Mouse (Mus musculus) kidney, postnatal 0 days (tissue): ENCODE measurements around the gene Gpsm1. TPM values are rescaled to one million over a fixed set of nuclear protein-coding genes. Genes with fewer than 3 reads are reported as not detected.

Source experiments
- ATAC-seq: fragments of 200-750 bp; cut with Nextera tagmentation; replicated peaks from 2 replicates; pipeline ENCODE4 v1.8.0; 2017; ENCODE audit warnings: low read depth, moderate number of reproducible peaks, moderate TSS enrichment, moderate library complexity; ENCODE audit not compliant: low FRiP score
- DNase-seq: peaks from one replicate; pipeline ENCODE4 v3.0.0-alpha.2; 2016; ENCODE audit warnings: low spot score
- H3K27ac ChIP-seq: fragments of 300-500 bp; sonication (generic); 2 replicates; pipeline ENCODE4 v1.5.1; 2014; ENCODE audit warnings: mild to moderate bottlenecking
- H3K27me3 ChIP-seq: fragments of 300-500 bp; sonication (generic); 2 replicates; pipeline ENCODE4 v1.6.1; 2014; ENCODE audit warnings: low read length, mixed read lengths; ENCODE audit not compliant: insufficient read depth
- H3K36me3 ChIP-seq: fragments of 300-500 bp; sonication (generic); 2 replicates; pipeline ENCODE4 v1.6.1; 2014; ENCODE audit warnings: low read length, mixed read lengths; ENCODE audit not compliant: insufficient read depth
- H3K4me1 ChIP-seq: fragments of 300-500 bp; sonication (generic); replicated peaks from 2 replicates; pipeline ENCODE4 v1.6.1; 2014; ENCODE audit warnings: antibody characterized with exemption, low read length, mixed read lengths; ENCODE audit not compliant: insufficient read depth
- H3K4me2 ChIP-seq: fragments of 300-500 bp; sonication (generic); 2 replicates; pipeline ENCODE4 v1.6.1; 2014; ENCODE audit warnings: mild to moderate bottlenecking, low read length, moderate library complexity, mixed read lengths
- H3K4me3 ChIP-seq: fragments of 300-500 bp; sonication (generic); replicated peaks from 2 replicates; pipeline ENCODE4 v1.5.1; 2014; ENCODE audit warnings: low read depth, low read length
- H3K9ac ChIP-seq: fragments of 300-500 bp; sonication (generic); 2 replicates; pipeline ENCODE4 v1.6.1; 2014; ENCODE audit warnings: low read depth, low read length
- H3K9me3 ChIP-seq: fragments of 300-500 bp; sonication (generic); replicated peaks from 2 replicates; pipeline ENCODE4 v1.6.1; 2016; ENCODE audit warnings: low read length, inconsistent platforms, mixed read lengths
- CTCF ChIP-seq: IDR thresholded peaks from 2 replicates; pipeline ENCODE4 v1.5.1; 2016; ENCODE audit warnings: antibody characterized with exemption, low read depth, mild to moderate bottlenecking, moderate library complexity
- WGBS: fragments of 180-500 bp; shearing (Covaris S2); extraction: QIAGEN DNeasy Blood & Tissue Kit; methylation state at CpG from one replicate; pipeline ENCODE4 v1.1.7; 2014; 5-methylcytosine and 5-hydroxymethylcytosine counted together
- polyA plus RNA-seq: library from polyadenylated mRNA; unstranded; fragments of >200 nt; fragmentation: Nextera tagmentation; extraction: Ambion mirVana; gene quantifications from 2 replicates; pipeline ENCODE4 v1.2.1, GENCODE M21; 2015

Gpsm1 gene
- polyA plus RNA-seq, 1 experiment from 2014 or later, result 21.3 TPM

GRCm38 (mm10) chr2:26358667-26359320, 43.5 kb downstream of the Gpsm1 start:
- H3K4me3 ChIP-seq, result no peak overlapping the region
- ATAC-seq, result no peak
- H3K27me3 ChIP-seq, result no peaks in the 10 kb centered on the region
- no peak overlapping the region for H3K27ac ChIP-seq
- H3K36me3 ChIP-seq, result 0 out of 2 replicates have a peak, but pooled peaks cover 9% of the 10 kb centered on the region
- DNase-seq, result no peak
- 88% methylated on average over 13 of the region's 13 CpGs for WGBS
- H3K4me1 ChIP-seq, result no peaks in the 10 kb centered on the region
- no peaks in the 10 kb centered on the region for H3K9me3 ChIP-seq
- no peak for TF ChIP-seq CTCF
- H3K9ac ChIP-seq, result no peak overlapping the region
- no peak overlapping the region for H3K4me2 ChIP-seq

DNA sequence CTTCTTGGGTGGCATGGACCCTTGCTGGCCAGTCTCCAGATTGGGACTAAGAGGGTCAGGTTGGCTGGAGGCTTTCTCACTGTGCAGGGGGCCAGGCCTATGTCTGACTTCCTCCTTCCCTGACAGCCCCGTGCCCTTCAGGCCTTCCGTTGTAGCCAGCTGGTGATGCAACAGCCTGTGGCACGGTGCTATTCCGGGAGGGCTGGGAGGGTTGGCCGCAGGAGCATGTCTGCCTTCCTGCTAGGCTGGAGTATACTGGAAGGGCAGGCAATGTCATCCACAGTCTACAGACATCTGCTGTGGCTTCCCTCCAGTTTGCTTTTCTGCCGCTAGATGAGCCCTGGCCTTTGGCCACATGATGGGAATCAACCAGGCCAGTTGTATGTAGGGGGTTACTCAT, 44.7 kb downstream of the Gpsm1 start:
- Histone ChIP-seq H3K4me3 (no peak overlapping the region), H3K9ac (no peak overlapping the region), H3K9me3 (no peaks in the 10 kb centered on the region), H3K4me1 (no peaks in the 10 kb centered on the region), H3K27ac (no peak overlapping the region), H3K27me3 (no peaks in the 10 kb centered on the region), H3K36me3 (0 out of 2 replicates have a peak, but pooled peaks cover 10% of the 10 kb centered on the region), H3K4me2 (no peak overlapping the region)
- WGBS, result 75% methylated on average over 6 of the region's 6 CpGs
- no peak for DNase-seq
- ATAC-seq, result no peak
- TF ChIP-seq CTCF, result no peak

- WGBS, result 32% methylated on average over 3 of the region's 3 CpGs
Observed at GRCm38 (mm10) chr2:26360772-26361171, 45.5 kb downstream of the Gpsm1 start, which contains the start of gene Card9. Gene Card9 (minus strand): TSS chr2:26360918.

GRCm38 (mm10) chr2:26362991-26363390, 47.7 kb downstream of the Gpsm1 start:
- no peak overlapping the region for H3K4me3 ChIP-seq
- no peak overlapping the region for H3K27ac ChIP-seq
- peaks cover 40% of the 10 kb centered on the region for H3K36me3 ChIP-seq
- 84% methylated on average over 5 of the region's 5 CpGs for WGBS
- no peak for TF ChIP-seq CTCF
- H3K9me3 ChIP-seq, result no peaks in the 10 kb centered on the region
- H3K4me2 ChIP-seq, result no peak overlapping the region
- no peaks in the 10 kb centered on the region for H3K27me3 ChIP-seq
- ATAC-seq, result no peak
- DNase-seq, result no peak
- H3K4me1 ChIP-seq, result no peaks in the 10 kb centered on the region
- H3K9ac ChIP-seq, result no peak overlapping the region

More at GRCm38 (mm10) chr2:26360772-26361171, 45.5 kb downstream of the Gpsm1 start, which contains the start of gene Card9:
- H3K4me3 ChIP-seq, result no peak within 1 kb of the TSS
- DNase-seq (no peak), ATAC-seq (no peak)
- H3K27me3 ChIP-seq, result no peaks in the 10 kb centered on the region
- H3K9me3 ChIP-seq, result no peaks in the 10 kb centered on the region
- TF ChIP-seq CTCF, result no peak
- peaks cover 18% of the 10 kb centered on the region; the same call in 1 of the 2 replicates for H3K36me3 ChIP-seq
- no peak within 1 kb of the TSS for H3K9ac ChIP-seq
- H3K27ac ChIP-seq, result no peak within 1 kb of the TSS
- H3K4me2 ChIP-seq, result no peak within 1 kb of the TSS
- H3K4me1 ChIP-seq, result no peaks in the 10 kb centered on the region

DNA sequence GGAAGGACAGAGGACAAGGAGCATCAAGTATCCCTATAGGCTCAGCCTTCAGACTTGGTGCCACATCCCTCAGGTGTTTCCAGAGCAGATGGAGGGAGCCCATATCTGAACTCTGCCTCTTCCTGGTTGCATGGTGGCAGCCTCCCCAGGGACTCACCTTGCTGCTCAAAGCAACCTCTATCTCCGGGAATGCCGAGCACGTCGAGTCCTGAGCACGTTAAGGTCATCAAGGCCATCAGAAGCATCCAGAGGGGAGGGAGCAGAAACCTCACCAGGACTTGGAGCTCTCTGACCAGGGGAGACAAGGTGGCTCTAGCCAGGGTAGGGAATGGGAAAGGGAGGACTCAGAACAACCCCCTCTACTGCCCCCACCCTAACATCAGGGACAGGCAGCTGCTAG, 48.2 kb downstream of the Gpsm1 start:
- 62% methylated on average over 5 of the region's 5 CpGs for WGBS

GRCm38 (mm10) chr2:26364738-26365465, 49.6 kb downstream of the Gpsm1 start:
- Histone ChIP-seq H3K4me1 (no peaks in the 10 kb centered on the region), H3K4me2 (no peak overlapping the region), H3K9ac (no peak overlapping the region), H3K4me3 (no peak overlapping the region), H3K9me3 (no peaks in the 10 kb centered on the region), H3K27ac (no peak overlapping the region), H3K27me3 (no peaks in the 10 kb centered on the region), H3K36me3 (peaks cover 55% of the 10 kb centered on the region)
- ATAC-seq (no peak), DNase-seq (peak; percentile 28)
- no peak for TF ChIP-seq CTCF
- 69% methylated on average over 10 of the region's 10 CpGs for WGBS

More for the DNA sequence above, 48.2 kb downstream of the Gpsm1 start:
- no peak overlapping the region for H3K4me2 ChIP-seq
- H3K36me3 ChIP-seq, result peaks cover 44% of the 10 kb centered on the region
- no peak for TF ChIP-seq CTCF
- no peak for DNase-seq
- no peak overlapping the region for H3K27ac ChIP-seq
- H3K9me3 ChIP-seq, result no peaks in the 10 kb centered on the region
- no peak overlapping the region for H3K4me3 ChIP-seq
- H3K4me1 ChIP-seq, result no peaks in the 10 kb centered on the region
- H3K27me3 ChIP-seq, result no peaks in the 10 kb centered on the region
- no peak overlapping the region for H3K9ac ChIP-seq
- ATAC-seq, result no peak
